Mouse (Mus musculus) gastrocnemius, adult 2 months (tissue): ENCODE data around the gene Cdcp2. TPM values are rescaled to one million over a fixed set of nuclear protein-coding genes. Genes with fewer than 3 reads are reported as not detected.

Source experiments
- DNase-seq: peaks from one replicate; pipeline ENCODE4 v3.0.0; 2022
- H3K27ac ChIP-seq: fragments of 200-600 bp; 2 replicates; pipeline ENCODE4 v1.8.1; 2022; ENCODE audit warnings: mild to moderate bottlenecking
- H3K4me3 ChIP-seq: fragments of 200-600 bp; 2 replicates; pipeline ENCODE4 v1.8.1; 2022; ENCODE audit warnings: mild to moderate bottlenecking, moderate library complexity
- CTCF ChIP-seq: fragments of 200-600 bp; IDR thresholded peaks from 2 replicates; pipeline ENCODE4 v1.8.1; 2022; ENCODE audit warnings: antibody characterized with exemption, mild to moderate bottlenecking, moderate library complexity
- intact Hi-C: fragments of 180-260 bp; cut with DNase I; formaldehyde crosslinking; loops from one replicate; pipeline ENCODE4 v1.15.1; 2025
- total RNA-seq, 2 experiments: library from RNA; stranded (reverse); gene quantifications; 2 replicates each; pipeline ENCODE4 v1.2.3; 2021

Gene Cdcp2
- total RNA-seq, 2 experiments from 2014 or later: not detected

- TF ChIP-seq CTCF: no peak
- Histone ChIP-seq H3K4me3 (no peak overlapping the region), H3K27ac (no peak overlapping the region)
- intact Hi-C loops: no loop called here
- no peak for DNase-seq
Observed at GRCm38 (mm10) chr4:107152571-107152970, 55.9 kb downstream of the Cdcp2 start.

GRCm38 (mm10) chr4:107156983-107157401, 60.3 kb downstream of the Cdcp2 start:
- intact Hi-C loops: no loop called here
- no peak for DNase-seq
- Histone ChIP-seq H3K4me3 (no peak overlapping the region), H3K27ac (no peak overlapping the region)
- TF ChIP-seq CTCF: no peak

- no peak overlapping the region for H3K27ac ChIP-seq
- no peak for TF ChIP-seq CTCF
- DNase-seq: no peak
- intact Hi-C loops: no loop called here
- no peak overlapping the region for H3K4me3 ChIP-seq
Observed at GRCm38 (mm10) chr4:107159166-107159773, 62.6 kb downstream of the Cdcp2 start.

- intact Hi-C loops: loop anchor here (5.0 to 10.0 kb wide), 3 partner anchors 93 to 408 kb away; partner anchors contain the start of genes Acot11, Cyb5rl and Mrpl37
- no peak for DNase-seq
- H3K4me3 ChIP-seq: no peak overlapping the region
- no peak overlapping the region for H3K27ac ChIP-seq
- no peak for TF ChIP-seq CTCF
Observed at GRCm38 (mm10) chr4:107160181-107160580, 63.5 kb downstream of the Cdcp2 start.

Other genes with a start within 250 kb of the Cdcp2 start
- 10 to 100 TPM; 23.7 to 30.0 TPM for gene Ssbp3, start 186.2 kb upstream of the Cdcp2 start, total RNA-seq
- gene Mrpl37, start 30.0 kb upstream of the Cdcp2 start, total RNA-seq: 10 to 100 TPM; 80.8 to 97.5 TPM
- 10 to 100 TPM; 16.3 to 20.1 TPM for gene Cyb5rl, start 29.9 kb upstream of the Cdcp2 start, total RNA-seq
- gene Tmem59, start 81.5 kb downstream of the Cdcp2 start, total RNA-seq: 10 to 100 TPM; 68.2 to 84.3 TPM
- 10 to 100 TPM; 12.6 to 13.2 TPM for gene Tceanc2, start 82.2 kb downstream of the Cdcp2 start, total RNA-seq
- gene Ldlrad1, start 112.3 kb downstream of the Cdcp2 start, total RNA-seq: not detected
- gene Lrrc42, start 156.6 kb downstream of the Cdcp2 start, total RNA-seq: 1 to 10 TPM; 8.0 to 8.2 TPM
- gene Hspb11, start 156.7 kb downstream of the Cdcp2 start, total RNA-seq: 10 to 100 TPM in 1 of 2 experiments, 1 to 10 TPM in 1; 8.1 to 10.8 TPM
- gene Dio1, start 210.3 kb downstream of the Cdcp2 start, total RNA-seq: under 1 TPM in 1 of 2 experiments, not detected in 1; 0.22 TPM
- gene Yipf1, start 217.5 kb downstream of the Cdcp2 start, total RNA-seq: 10 to 100 TPM in 1 of 2 experiments, 1 to 10 TPM in 1; 8.2 to 10.1 TPM